Mouse (Mus musculus) embryonic facial prominence, embryonic 10.5 days (tissue): ENCODE data around the gene Ptprd. TPM values are rescaled to one million over a fixed set of nuclear protein-coding genes. Genes with fewer than 3 reads are reported as not detected.
A peak's percentile ranks its signal among the peaks of the same experiment; 100 is the strongest.
"Not testable (repeated sequence)": the region's sequence is repeated elsewhere in the genome, so short reads cannot be mapped to it uniquely, and the experiment has no call there.

Experiments
- DNase-seq: peaks from one replicate; pipeline ENCODE4 v3.0.0-alpha.2; 2017; ENCODE audit warnings: low spot score
- H3K27ac ChIP-seq: fragments of 300-500 bp; sonication (generic); replicated peaks from 2 replicates; pipeline ENCODE4 v1.5.1; 2016; ENCODE audit warnings: mild to moderate bottlenecking
- H3K27me3 ChIP-seq: fragments of 300-500 bp; sonication (generic); replicated peaks from 2 replicates; pipeline ENCODE4 v1.6.1; 2016; ENCODE audit warnings: low read depth, mild to moderate bottlenecking; ENCODE audit not compliant: poor library complexity, severe bottlenecking
- H3K36me3 ChIP-seq: fragments of 300-500 bp; sonication (generic); replicated peaks from 2 replicates; pipeline ENCODE4 v1.6.1; 2016; ENCODE audit warnings: mild to moderate bottlenecking, moderate library complexity
- H3K4me1 ChIP-seq: fragments of 300-500 bp; sonication (generic); 2 replicates; pipeline ENCODE4 v1.6.1; 2016
- H3K4me3 ChIP-seq: fragments of 300-500 bp; sonication (generic); 2 replicates; pipeline ENCODE4 v1.5.1; 2016; ENCODE audit warnings: mild to moderate bottlenecking, moderate library complexity
- H3K9me3 ChIP-seq: fragments of 300-500 bp; sonication (generic); 2 replicates; pipeline ENCODE4 v1.6.1; 2016; ENCODE audit warnings: mild to moderate bottlenecking
- WGBS: fragments of 180-500 bp; shearing (Covaris S2); methylation state at CpG from one replicate; pipeline ENCODE4 v1.1.7; 2016; 5-methylcytosine and 5-hydroxymethylcytosine counted together
- polyA plus RNA-seq: library from polyadenylated mRNA; unstranded; fragments of >200 nt; fragmentation: Nextera tagmentation; extraction: Ambion mirVana; gene quantifications from 2 replicates; pipeline ENCODE4 v1.2.1, GENCODE M21; 2016

The Ptprd gene
- polyA plus RNA-seq, 1 experiment from 2014 or later = 11.7 TPM

- Histone ChIP-seq H3K27me3 (no peaks in the 10 kb centered on the region), H3K36me3 (no peaks in the 10 kb centered on the region), H3K9me3 (no peaks in the 10 kb centered on the region), H3K4me3 (no peak overlapping the region), H3K4me1 (peaks cover 6% of the 10 kb centered on the region), H3K27ac (peak overlapping the region; percentile 44; the same call in 1 of the 2 replicates)
- no peak for DNase-seq
- 60% methylated on average over 3 of the region's 3 CpGs for WGBS
Observed at GRCm38 (mm10) chr4:76429769-76430168, 1782.0 kb downstream of the Ptprd start.

- not testable (repeated sequence) for H3K27me3 ChIP-seq, H3K4me1 ChIP-seq, DNase-seq, H3K4me3 ChIP-seq, H3K36me3 ChIP-seq, H3K9me3 ChIP-seq, H3K27ac ChIP-seq
- 88% methylated on average over 3 of the region's 3 CpGs for WGBS
Observed at GRCm38 (mm10) chr4:76427036-76427435, 1784.7 kb downstream of the Ptprd start.

- WGBS = 92% methylated on average over 2 of the region's 2 CpGs
Observed at GRCm38 (mm10) chr4:76425230-76425575, 1786.6 kb downstream of the Ptprd start.

GRCm38 (mm10) chr4:76424324-76425229, 1787.2 kb downstream of the Ptprd start:
- 87% methylated on average over 9 of the region's 9 CpGs for WGBS
- no peaks in the 10 kb centered on the region for H3K27me3 ChIP-seq
- H3K4me3 ChIP-seq = no peak overlapping the region
- no peaks in the 10 kb centered on the region for H3K36me3 ChIP-seq
- no peaks in the 10 kb centered on the region; the same call in 1 of the 2 replicates for H3K4me1 ChIP-seq
- DNase-seq = no peak
- no peaks in the 10 kb centered on the region for H3K9me3 ChIP-seq
- no peak overlapping the region for H3K27ac ChIP-seq

More at GRCm38 (mm10) chr4:76425230-76425575, 1786.6 kb downstream of the Ptprd start:
- no peak for DNase-seq
- Histone ChIP-seq H3K4me1 (peaks cover 6% of the 10 kb centered on the region), H3K27me3 (no peaks in the 10 kb centered on the region), H3K36me3 (no peaks in the 10 kb centered on the region), H3K4me3 (no peak overlapping the region), H3K27ac (no peak overlapping the region), H3K9me3 (no peaks in the 10 kb centered on the region)

GRCm38 (mm10) chr4:76422113-76422512, 1789.6 kb downstream of the Ptprd start:
- H3K4me1 ChIP-seq = no peaks in the 10 kb centered on the region
- DNase-seq = no peak
- no peaks in the 10 kb centered on the region for H3K9me3 ChIP-seq
- no peaks in the 10 kb centered on the region for H3K36me3 ChIP-seq
- 90% methylated on average over 4 of the region's 4 CpGs for WGBS
- no peak overlapping the region for H3K4me3 ChIP-seq
- no peak overlapping the region for H3K27ac ChIP-seq
- no peaks in the 10 kb centered on the region for H3K27me3 ChIP-seq

- Histone ChIP-seq H3K27ac (no peak overlapping the region), H3K4me3 (no peak overlapping the region), H3K9me3 (no peaks in the 10 kb centered on the region), H3K27me3 (no peaks in the 10 kb centered on the region), H3K4me1 (peaks cover 11% of the 10 kb centered on the region; the same call in 1 of the 2 replicates), H3K36me3 (no peaks in the 10 kb centered on the region)
- WGBS = 81% methylated on average over 2 of the region's 2 CpGs
- no peak for DNase-seq
Observed at GRCm38 (mm10) chr4:76419641-76420040, 1792.1 kb downstream of the Ptprd start.

- Histone ChIP-seq H3K27me3 (no peaks in the 10 kb centered on the region), H3K9me3 (no peaks in the 10 kb centered on the region), H3K4me3 (no peak overlapping the region), H3K27ac (no peak overlapping the region), H3K4me1 (peaks cover 11% of the 10 kb centered on the region; the same call in 1 of the 2 replicates), H3K36me3 (no peaks in the 10 kb centered on the region)
- 93% methylated on average over 5 of the region's 5 CpGs for WGBS
- no peak for DNase-seq
Observed at GRCm38 (mm10) chr4:76417676-76418075, 1794.1 kb downstream of the Ptprd start.

- peaks cover 11% of the 10 kb centered on the region; the same call in 1 of the 2 replicates for H3K4me1 ChIP-seq
- no peaks in the 10 kb centered on the region for H3K9me3 ChIP-seq
- H3K27me3 ChIP-seq = no peaks in the 10 kb centered on the region
- 89% methylated on average over 5 of the region's 5 CpGs for WGBS
- no peaks in the 10 kb centered on the region for H3K36me3 ChIP-seq
- no peak overlapping the region for H3K27ac ChIP-seq
- no peak overlapping the region for H3K4me3 ChIP-seq
- no peak for DNase-seq
Observed at GRCm38 (mm10) chr4:76415624-76416023, 1796.1 kb downstream of the Ptprd start.

- Histone ChIP-seq H3K36me3 (no peaks in the 10 kb centered on the region), H3K27me3 (no peaks in the 10 kb centered on the region), H3K27ac (no peak overlapping the region), H3K9me3 (no peaks in the 10 kb centered on the region), H3K4me1 (peaks cover 11% of the 10 kb centered on the region; the same call in 1 of the 2 replicates), H3K4me3 (no peak overlapping the region)
- DNase-seq = no peak
- WGBS = 74% methylated on average over 4 of the region's 4 CpGs
Observed at GRCm38 (mm10) chr4:76414591-76414990, 1797.2 kb downstream of the Ptprd start.

GRCm38 (mm10) chr4:76410053-76410452, 1801.7 kb downstream of the Ptprd start:
- no peaks in the 10 kb centered on the region for H3K27me3 ChIP-seq
- no peak for DNase-seq
- WGBS = 49% methylated on average over 2 of the region's 2 CpGs
- H3K4me3 ChIP-seq = no peak overlapping the region
- peaks cover 13% of the 10 kb centered on the region for H3K4me1 ChIP-seq
- H3K27ac ChIP-seq = no peak overlapping the region
- H3K36me3 ChIP-seq = no peaks in the 10 kb centered on the region
- H3K9me3 ChIP-seq = no peaks in the 10 kb centered on the region

GRCm38 (mm10) chr4:76409159-76409558, 1802.6 kb downstream of the Ptprd start:
- no peak for DNase-seq
- Histone ChIP-seq H3K4me1 (peaks cover 9% of the 10 kb centered on the region), H3K27ac (no peak overlapping the region), H3K9me3 (no peaks in the 10 kb centered on the region), H3K4me3 (no peak overlapping the region), H3K27me3 (no peaks in the 10 kb centered on the region), H3K36me3 (no peaks in the 10 kb centered on the region)
- 65% methylated on average over 3 of the region's 3 CpGs for WGBS

- no peak for DNase-seq
- no peaks in the 10 kb centered on the region for H3K27me3 ChIP-seq
- H3K27ac ChIP-seq = no peak overlapping the region
- no peak overlapping the region for H3K4me3 ChIP-seq
- H3K36me3 ChIP-seq = no peaks in the 10 kb centered on the region
- no peaks in the 10 kb centered on the region for H3K9me3 ChIP-seq
- WGBS = 49% methylated on average over 5 of the region's 5 CpGs
- H3K4me1 ChIP-seq = peaks cover 12% of the 10 kb centered on the region
Observed at GRCm38 (mm10) chr4:76405862-76406454, 1805.8 kb downstream of the Ptprd start.

- peaks cover 12% of the 10 kb centered on the region for H3K4me1 ChIP-seq
- no peak for DNase-seq
- H3K36me3 ChIP-seq = no peaks in the 10 kb centered on the region
- H3K27me3 ChIP-seq = no peaks in the 10 kb centered on the region
- no peak overlapping the region for H3K4me3 ChIP-seq
- H3K27ac ChIP-seq = no peak overlapping the region
- 95% methylated on average over 5 of the region's 5 CpGs for WGBS
- H3K9me3 ChIP-seq = no peaks in the 10 kb centered on the region
Observed at GRCm38 (mm10) chr4:76403219-76403618, 1808.5 kb downstream of the Ptprd start.
